Mouse (Mus musculus): ENCODE results near the gene Btbd35f11. TPM values are rescaled to one million over a fixed set of nuclear protein-coding genes. Genes with fewer than 3 reads are reported as not detected.
"Not testable (repeated sequence)": the region's sequence is repeated elsewhere in the genome, so short reads cannot be mapped to it uniquely, and the experiment has no call there.

The Btbd35f11 gene
- 1.3 and 1.9 TPM in 2 replicates for polyA plus RNA-seq (2012; rRNA removed)

DNA sequence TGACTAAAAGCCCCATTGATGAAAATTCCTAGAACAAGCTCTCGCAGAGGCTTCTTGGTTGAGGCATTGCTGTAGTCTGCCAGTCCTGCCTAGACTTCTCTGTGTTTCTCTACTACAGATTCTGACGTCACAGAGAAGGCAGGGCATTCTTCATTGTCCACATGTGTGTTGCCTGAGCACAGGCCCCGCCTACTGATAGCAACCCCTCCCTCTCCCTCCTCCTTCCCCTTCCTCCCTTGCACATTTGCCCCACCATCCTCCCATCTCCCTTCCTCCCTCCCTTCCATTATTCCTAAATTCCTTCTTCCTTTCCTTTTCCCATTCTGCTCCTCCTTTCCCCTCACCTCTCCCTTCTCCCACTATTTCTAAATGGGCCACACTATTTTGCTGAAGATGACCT, at the start of gene Btbd35f11:
Gene Btbd35f11, minus strand, starts transcription at position 101 of the 400 bp plus-strand sequence.
- not testable (repeated sequence) for H3K27me3 ChIP-seq (ENCODE audit: control insufficient read depth, insufficient read depth, low read length); H3K36me3 ChIP-seq (ENCODE audit: control insufficient read depth, insufficient read depth, low read length); H3K4me3 ChIP-seq (ENCODE audit: control insufficient read depth, low read depth, low read length); H3K4me1 ChIP-seq (ENCODE audit: control insufficient read depth, insufficient read depth, low read length); H3K27ac ChIP-seq (ENCODE audit: control insufficient read depth, insufficient read depth, low read depth, low read length)

DNA sequence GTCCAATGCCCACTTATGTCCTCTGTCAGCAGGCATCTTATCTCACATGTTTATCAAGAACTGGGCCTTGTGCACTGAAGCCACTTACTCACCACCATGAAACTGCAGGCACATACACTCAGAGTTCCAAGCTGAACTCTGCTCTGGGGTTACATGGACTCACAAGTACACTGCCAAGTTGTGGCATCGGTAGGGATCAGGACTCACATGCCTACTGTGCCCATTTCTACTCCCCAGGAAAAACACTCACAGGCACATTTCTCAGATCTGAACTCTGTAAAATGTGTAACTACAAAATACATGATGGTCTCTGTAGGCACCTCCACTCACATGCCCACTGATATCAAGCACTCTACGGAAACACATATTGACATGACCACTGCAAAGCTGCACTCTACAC, 33.5 kb downstream of the Btbd35f11 start:
- not testable (repeated sequence) for H3K27me3 ChIP-seq (ENCODE audit: control insufficient read depth, insufficient read depth, low read length); H3K4me1 ChIP-seq (ENCODE audit: control insufficient read depth, insufficient read depth, low read length); H3K27ac ChIP-seq (ENCODE audit: control insufficient read depth, insufficient read depth, low read depth, low read length); H3K4me3 ChIP-seq (ENCODE audit: control insufficient read depth, low read depth, low read length); H3K36me3 ChIP-seq (ENCODE audit: control insufficient read depth, insufficient read depth, low read length)

Other genes starting within 250 kb of the Btbd35f11 start
- gene Btbd35f24, start 247.9 kb downstream of the Btbd35f11 start, polyA plus RNA-seq (2012; rRNA removed): 1.8 and 2.1 TPM in 2 replicates

All from testis, adult 2 months (tissue).